Mouse (Mus musculus): ENCODE results near the gene Hpn. TPM values are rescaled to one million over a fixed set of nuclear protein-coding genes. Genes with fewer than 3 reads are reported as not detected.

Gene Hpn
- polyA plus RNA-seq, 1 experiment from 2014 or later: 0.10 TPM

GRCm38 (mm10) chr7:31056448-31056847 is 58.6 kb downstream of the Hpn start:
- no peak for TF ChIP-seq CTCF (IDR thresholded peaks at IDR 0.05)
- ChIA-PET POLR2A (no interaction called here), CTCF (interaction anchor here (0.6 to 2.0 kb wide), 2 partner anchors 42 to 297 kb away, joined by 3 to 7 read pairs; no protein-coding TSS in a partner anchor)
- in situ Hi-C loops (cut with MboI; ENCODE audit: low pct_unique_long_range_greater_than_20kb): no loop called here
- H3K27me3 ChIP-seq: peaks cover 13% of the 10 kb centered on the region
- ATAC-seq (no peak), DNase-seq (ENCODE audit: low read depth, low spot score) (no peak)

GRCm38 (mm10) chr7:31055883-31056282 is 59.2 kb downstream of the Hpn start:
- ChIA-PET CTCF (interaction anchor here (0.6 kb wide), 1 partner anchor 296 kb away, joined by 3 read pairs; no protein-coding TSS in a partner anchor), POLR2A (no interaction called here)
- ATAC-seq (no peak), DNase-seq (ENCODE audit: low read depth, low spot score) (no peak)
- in situ Hi-C loops (cut with MboI; ENCODE audit: low pct_unique_long_range_greater_than_20kb): no loop called here
- no peak for TF ChIP-seq CTCF (IDR thresholded peaks at IDR 0.05)
- H3K27me3 ChIP-seq: peaks cover 15% of the 10 kb centered on the region

GRCm38 (mm10) chr7:31055354-31055824 is 59.7 kb downstream of the Hpn start:
- in situ Hi-C loops (cut with MboI; ENCODE audit: low pct_unique_long_range_greater_than_20kb): no loop called here
- DNase-seq (ENCODE audit: low read depth, low spot score) (no peak), ATAC-seq (no peak)
- no peak for TF ChIP-seq CTCF (IDR thresholded peaks at IDR 0.05)
- ChIA-PET POLR2A (no interaction called here), CTCF (no interaction called here)
- peaks cover 19% of the 10 kb centered on the region for H3K27me3 ChIP-seq

GRCm38 (mm10) chr7:31054661-31055320 is 60.3 kb downstream of the Hpn start:
- in situ Hi-C loops (cut with MboI; ENCODE audit: low pct_unique_long_range_greater_than_20kb): no loop called here
- no peak for TF ChIP-seq CTCF (IDR thresholded peaks at IDR 0.05)
- POLR2A ChIA-PET: no interaction called here
- CTCF ChIA-PET: no interaction called here
- H3K27me3 ChIP-seq: peaks cover 23% of the 10 kb centered on the region
- ATAC-seq (no peak), DNase-seq (ENCODE audit: low read depth, low spot score) (no peak)

GRCm38 (mm10) chr7:31053882-31054447 is 61.1 kb downstream of the Hpn start:
- H3K27me3 ChIP-seq: peaks cover 31% of the 10 kb centered on the region
- ChIA-PET CTCF (no interaction called here), POLR2A (no interaction called here)
- TF ChIP-seq CTCF (IDR thresholded peaks at IDR 0.05): no peak
- in situ Hi-C loops (cut with MboI; ENCODE audit: low pct_unique_long_range_greater_than_20kb): no loop called here
- no peak for ATAC-seq
- DNase-seq (ENCODE audit: low read depth, low spot score): no peak

GRCm38 (mm10) chr7:31052636-31053434 is 62.3 kb downstream of the Hpn start:
- CTCF ChIA-PET: no interaction called here
- ATAC-seq: no peak
- no peak for DNase-seq (ENCODE audit: low read depth, low spot score)
- peaks cover 35% of the 10 kb centered on the region for H3K27me3 ChIP-seq
- in situ Hi-C loops (cut with MboI; ENCODE audit: low pct_unique_long_range_greater_than_20kb): no loop called here
- POLR2A ChIA-PET: no interaction called here
- TF ChIP-seq CTCF (IDR thresholded peaks at IDR 0.05): no peak

GRCm38 (mm10) chr7:31052251-31052635 is 62.8 kb downstream of the Hpn start:
- in situ Hi-C loops (cut with MboI; ENCODE audit: low pct_unique_long_range_greater_than_20kb): no loop called here
- DNase-seq (ENCODE audit: low read depth, low spot score) (no peak), ATAC-seq (no peak)
- ChIA-PET POLR2A (no interaction called here), CTCF (no interaction called here)
- peaks cover 35% of the 10 kb centered on the region for H3K27me3 ChIP-seq
- no peak for TF ChIP-seq CTCF (IDR thresholded peaks at IDR 0.05)

- POLR2A ChIA-PET: no interaction called here
- ATAC-seq: no peak
- no peak for DNase-seq (ENCODE audit: low read depth, low spot score)
- in situ Hi-C loops (cut with MboI; ENCODE audit: low pct_unique_long_range_greater_than_20kb): no loop called here
- TF ChIP-seq CTCF (IDR thresholded peaks at IDR 0.05): no peak
- H3K27me3 ChIP-seq: peaks cover 35% of the 10 kb centered on the region
- CTCF ChIA-PET: no interaction called here
Observed at GRCm38 (mm10) chr7:31051321-31052021, 63.6 kb downstream of the Hpn start, which contains the start of gene Fxyd7. TSS of gene Fxyd7 (minus strand) at chr7:31051467.

GRCm38 (mm10) chr7:31050921-31051320 is 64.2 kb downstream of the Hpn start:
- ChIA-PET CTCF (no interaction called here), POLR2A (no interaction called here)
- ATAC-seq (no peak), DNase-seq (ENCODE audit: low read depth, low spot score) (no peak)
- in situ Hi-C loops (cut with MboI; ENCODE audit: low pct_unique_long_range_greater_than_20kb): no loop called here
- TF ChIP-seq CTCF (IDR thresholded peaks at IDR 0.05): no peak
- H3K27me3 ChIP-seq: peaks cover 35% of the 10 kb centered on the region

GRCm38 (mm10) chr7:31050487-31050886 is 64.6 kb downstream of the Hpn start:
- TF ChIP-seq CTCF (IDR thresholded peaks at IDR 0.05): no peak
- DNase-seq (ENCODE audit: low read depth, low spot score) (no peak), ATAC-seq (no peak)
- CTCF ChIA-PET: no interaction called here
- POLR2A ChIA-PET: interaction anchor here (1.3 kb wide), 1 partner anchor 9 kb away, joined by 4 read pairs; the partner anchor contains the start of gene Fxyd5
- in situ Hi-C loops (cut with MboI; ENCODE audit: low pct_unique_long_range_greater_than_20kb): no loop called here
- H3K27me3 ChIP-seq: peaks cover 35% of the 10 kb centered on the region

All from Patski (cell line).